Mouse (Mus musculus): ENCODE results near the gene Slc18a3. TPM values are rescaled to one million over a fixed set of nuclear protein-coding genes. Genes with fewer than 3 reads are reported as not detected.

The Slc18a3 gene
- polyA plus RNA-seq, 1 experiment: not detected

DNA sequence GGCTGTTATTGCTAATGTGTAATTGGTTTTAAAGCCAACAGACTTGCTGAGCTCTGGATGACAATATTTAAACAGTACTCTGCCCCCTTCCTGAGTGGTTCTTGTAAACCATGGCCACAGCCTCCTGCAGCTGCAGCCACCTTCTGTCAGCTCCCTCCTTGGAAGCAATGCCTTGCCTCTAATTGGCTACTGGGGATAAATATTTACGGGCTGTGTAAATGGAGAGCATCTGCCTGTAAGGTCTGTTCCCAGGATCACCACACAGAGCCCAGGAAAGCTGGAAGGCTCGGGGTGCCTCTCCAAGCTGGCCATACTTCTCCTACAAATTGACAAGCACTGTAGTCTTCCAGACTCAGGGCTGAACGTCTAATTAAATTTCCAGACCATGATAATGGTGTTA, 24.9 kb downstream of the Slc18a3 start:
- Histone ChIP-seq H3K4me3 (replicated peaks; ENCODE audit: control insufficient read depth, low read depth, low read length) (no peak overlapping the region), H3K27ac (ENCODE audit: control insufficient read depth, insufficient read depth, low read depth, low read length, poor library complexity) (no peak overlapping the region), H3K4me1 (ENCODE audit: control insufficient read depth, insufficient read depth, low read length) (no peaks in the 10 kb centered on the region)
- 37% methylated on average over 3 of the region's 3 CpGs for WGBS
- no peak for TF ChIP-seq CTCF (IDR thresholded peaks at IDR 0.05; ENCODE audit: control insufficient read depth, insufficient read depth, low read length)

DNA sequence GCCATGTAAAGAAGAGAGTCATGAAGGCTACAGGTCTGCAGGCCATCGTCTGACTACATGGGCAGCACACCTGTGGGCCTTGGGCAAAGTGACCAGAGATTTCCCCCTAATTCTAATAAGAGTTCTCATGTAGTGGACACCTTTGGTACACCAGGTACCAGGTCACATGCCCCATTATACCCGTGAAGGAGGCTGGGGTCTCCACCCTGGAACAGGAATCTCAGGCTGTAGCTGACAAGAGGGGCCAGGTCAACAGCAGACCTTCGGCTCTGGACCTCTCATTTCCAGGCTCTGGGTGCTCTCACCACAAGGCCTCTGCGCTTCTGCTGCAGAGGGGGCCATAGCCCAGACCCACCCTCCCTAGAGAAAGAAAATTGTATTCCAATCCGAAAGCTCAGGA, 25.3 kb downstream of the Slc18a3 start:
- Histone ChIP-seq H3K27ac (ENCODE audit: control insufficient read depth, insufficient read depth, low read depth, low read length, poor library complexity) (no peak overlapping the region), H3K4me1 (ENCODE audit: control insufficient read depth, insufficient read depth, low read length) (no peaks in the 10 kb centered on the region), H3K4me3 (replicated peaks; ENCODE audit: control insufficient read depth, low read depth, low read length) (no peak overlapping the region)
- no peak for TF ChIP-seq POLR2A (IDR thresholded peaks at IDR 0.05; ENCODE audit: borderline replicate concordance, control insufficient read depth, low read depth, low read length)
- 64% methylated on average over 5 of the region's 5 CpGs for WGBS

DNA sequence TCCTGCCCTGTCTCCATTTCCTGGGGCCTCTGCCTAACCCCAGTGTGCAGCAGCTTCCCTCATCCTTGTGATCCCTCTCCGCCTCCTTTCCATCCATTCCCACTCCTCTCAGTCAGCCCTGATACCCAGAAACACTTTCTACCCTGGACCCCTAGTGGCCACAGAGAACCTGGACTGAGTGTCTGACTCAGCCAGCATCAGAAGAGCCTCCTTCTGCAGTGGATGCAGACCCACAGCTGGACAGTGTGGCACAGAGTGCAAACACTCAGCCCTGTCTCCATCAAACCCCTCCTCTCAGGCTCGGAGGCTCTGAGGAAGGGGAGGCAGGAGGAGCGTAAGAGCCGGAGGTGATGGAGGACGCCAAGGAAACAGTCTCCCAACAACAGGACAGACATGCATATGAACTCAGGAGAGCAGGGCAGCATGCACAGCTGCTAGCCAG, 27.3 kb downstream of the Slc18a3 start:
- no peak overlapping the region for H3K27ac ChIP-seq (ENCODE audit: control insufficient read depth, insufficient read depth, low read depth, low read length, poor library complexity)
- 64% methylated on average over 5 of the region's 5 CpGs for WGBS

DNA sequence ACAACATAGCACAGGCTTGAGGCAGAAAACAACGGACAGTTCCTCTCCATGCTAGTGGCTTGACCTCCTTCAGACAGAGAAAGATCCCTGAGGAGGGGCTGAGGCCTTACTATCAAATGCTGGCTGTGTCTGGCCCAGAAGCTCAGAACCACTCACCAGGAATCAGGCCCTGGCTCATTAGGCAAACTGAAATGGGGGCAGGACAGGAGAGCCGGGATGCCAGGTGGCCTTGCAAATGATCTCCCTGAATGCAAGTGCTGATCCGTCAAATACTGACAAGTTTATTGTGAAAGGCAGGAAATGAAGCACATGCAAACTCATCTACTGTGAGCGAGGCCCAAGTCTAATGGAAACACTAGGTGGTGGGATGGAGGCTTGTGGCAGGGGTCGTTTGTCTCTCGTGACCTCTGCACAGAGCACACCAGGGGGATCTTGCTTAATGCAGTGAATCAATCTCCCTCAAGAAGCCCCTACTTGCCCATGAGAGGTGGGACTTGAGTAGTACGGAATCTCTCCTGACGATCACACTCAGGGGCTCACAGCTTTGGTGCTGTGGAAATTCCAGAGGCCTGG, 35.5 kb downstream of the Slc18a3 start:
- Histone ChIP-seq H3K4me3 (replicated peaks; ENCODE audit: control insufficient read depth, low read depth, low read length) (no peak overlapping the region), H3K27ac (ENCODE audit: control insufficient read depth, insufficient read depth, low read depth, low read length, poor library complexity) (no peak overlapping the region), H3K4me1 (ENCODE audit: control insufficient read depth, insufficient read depth, low read length) (no peaks in the 10 kb centered on the region)
- no peak for TF ChIP-seq CTCF (IDR thresholded peaks at IDR 0.05; ENCODE audit: control insufficient read depth, insufficient read depth, low read length)
- no peak for TF ChIP-seq POLR2A (IDR thresholded peaks at IDR 0.05; ENCODE audit: borderline replicate concordance, control insufficient read depth, low read depth, low read length)
- 40% methylated on average over 8 of the region's 8 CpGs for WGBS

More for the DNA sequence above, 27.3 kb downstream of the Slc18a3 start:
- Histone ChIP-seq H3K4me3 (replicated peaks; ENCODE audit: control insufficient read depth, low read depth, low read length) (no peak overlapping the region), H3K4me1 (ENCODE audit: control insufficient read depth, insufficient read depth, low read length) (no peaks in the 10 kb centered on the region)
- TF ChIP-seq POLR2A (IDR thresholded peaks at IDR 0.05; ENCODE audit: borderline replicate concordance, control insufficient read depth, low read depth, low read length) (no peak), CTCF (IDR thresholded peaks at IDR 0.05; ENCODE audit: control insufficient read depth, insufficient read depth, low read length) (no peak)

DNA sequence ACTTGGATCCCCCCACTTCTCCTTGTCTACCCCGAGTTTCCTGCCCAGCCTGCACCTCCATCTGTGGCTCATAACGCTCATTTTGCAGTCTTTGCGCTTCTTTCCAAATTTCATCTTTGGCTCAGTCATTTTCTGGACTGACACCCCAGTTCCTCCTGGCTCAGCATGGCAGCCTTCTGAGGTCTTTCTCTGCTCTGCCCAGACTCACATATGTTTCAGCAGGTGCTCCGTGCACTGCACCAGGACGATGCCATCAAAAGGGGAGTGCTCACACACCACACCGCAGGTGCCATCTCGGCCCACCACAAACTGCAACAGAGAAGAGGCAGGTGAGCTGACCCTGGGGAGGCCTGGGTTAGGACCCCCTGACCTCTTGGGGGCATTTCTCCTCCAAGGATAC, 40.7 kb downstream of the Slc18a3 start:
- WGBS: 84% methylated on average over 7 of the region's 7 CpGs
- no peak for TF ChIP-seq POLR2A (IDR thresholded peaks at IDR 0.05; ENCODE audit: borderline replicate concordance, control insufficient read depth, low read depth, low read length)
- no peak for TF ChIP-seq CTCF (IDR thresholded peaks at IDR 0.05; ENCODE audit: control insufficient read depth, insufficient read depth, low read length)
- no peak overlapping the region for H3K4me3 ChIP-seq (replicated peaks; ENCODE audit: control insufficient read depth, low read depth, low read length)
- H3K4me1 ChIP-seq (ENCODE audit: control insufficient read depth, insufficient read depth, low read length): no peaks in the 10 kb centered on the region
- H3K27ac ChIP-seq (ENCODE audit: control insufficient read depth, insufficient read depth, low read depth, low read length, poor library complexity): no peak overlapping the region

DNA sequence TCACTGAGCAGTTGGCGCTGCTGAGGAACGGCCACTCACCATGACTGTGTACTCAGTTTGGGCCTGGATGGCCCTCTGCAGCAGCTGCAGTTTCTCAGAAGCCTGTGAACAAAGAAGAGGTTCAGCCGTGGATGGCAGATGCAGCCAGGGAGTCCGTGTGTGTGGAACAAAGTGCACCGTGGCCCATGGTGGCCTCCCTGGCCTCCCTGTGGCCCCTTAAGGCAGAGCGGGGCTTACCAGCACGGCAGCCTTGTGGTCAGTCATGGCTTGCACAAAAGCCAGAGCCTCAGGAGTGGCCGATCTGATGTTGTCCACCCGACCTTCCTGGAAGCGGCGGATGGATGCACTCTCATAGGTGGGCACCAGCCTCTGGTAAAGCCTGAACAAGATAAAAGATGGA, 45.9 kb downstream of the Slc18a3 start:
- Histone ChIP-seq H3K4me3 (replicated peaks; ENCODE audit: control insufficient read depth, low read depth, low read length) (no peak overlapping the region), H3K27ac (ENCODE audit: control insufficient read depth, insufficient read depth, low read depth, low read length, poor library complexity) (no peak overlapping the region), H3K4me1 (ENCODE audit: control insufficient read depth, insufficient read depth, low read length) (no peaks in the 10 kb centered on the region)
- 86% methylated on average over 11 of the region's 11 CpGs for whole genome bisulfite sequencing
- TF ChIP-seq CTCF (IDR thresholded peaks at IDR 0.05; ENCODE audit: control insufficient read depth, insufficient read depth, low read length): no peak
- TF ChIP-seq POLR2A (IDR thresholded peaks at IDR 0.05; ENCODE audit: borderline replicate concordance, control insufficient read depth, low read depth, low read length): no peak

Other genes starting within 250 kb of the Slc18a3 start
- 0.34 and 3.9 TPM in 2 replicates for gene Ogdhl, start 142.8 kb downstream of the Slc18a3 start, polyA plus RNA-seq (2011; ENCODE audit: insufficient read depth, insufficient read length, low replicate concordance, missing spikeins)
- gene 1700024G13Rik, start 76.5 kb downstream of the Slc18a3 start, polyA plus RNA-seq (2011; ENCODE audit: insufficient read depth, insufficient read length, low replicate concordance, missing spikeins): not detected in 2 replicates
- not detected in 2 replicates for gene Chat, start 1.1 kb upstream of the Slc18a3 start, polyA plus RNA-seq (2011; ENCODE audit: insufficient read depth, insufficient read length, low replicate concordance, missing spikeins)
- 5.5 and 6.9 TPM in 2 replicates for gene Ercc6, start 48.7 kb upstream of the Slc18a3 start, polyA plus RNA-seq (2011; ENCODE audit: insufficient read depth, insufficient read length, low replicate concordance, missing spikeins)
- 0.54 and 1.2 TPM in 2 replicates for gene Prrxl1, start 134.6 kb upstream of the Slc18a3 start, polyA plus RNA-seq (2011; ENCODE audit: insufficient read depth, insufficient read length, low replicate concordance, missing spikeins)
- gene 3425401B19Rik, start 220.4 kb upstream of the Slc18a3 start, polyA plus RNA-seq (2011; ENCODE audit: insufficient read depth, insufficient read length, low replicate concordance, missing spikeins): 0.18 TPM in 1 of 2 replicates, not detected in the other

Data from bone marrow, adult 2 months (tissue).